Mouse (Mus musculus): ENCODE measurements around the gene Nfib. TPM values are rescaled to one million over a fixed set of nuclear protein-coding genes. Genes with fewer than 3 reads are reported as not detected.

Gene Nfib
- total and polyA plus RNA-seq, 3 experiments = not detected

GRCm38 (mm10) chr4:82692009-82692326, 13.6 kb downstream of the Nfib start:
- TF ChIP-seq CHD1 (IDR thresholded peaks at IDR 0.05; ENCODE audit: low read depth, low read length) = no peak
- no peak for TF ChIP-seq RCOR1 (IDR thresholded peaks at IDR 0.05; ENCODE audit: low read depth, low read length)
- no peak for TF ChIP-seq MXI1 (IDR thresholded peaks at IDR 0.05; ENCODE audit: low read depth, low read length)
- no peak for TF ChIP-seq POLR2AphosphoS2 (IDR thresholded peaks at IDR 0.05; ENCODE audit: low read length)
- no peak for TF ChIP-seq KAT2A (conservative IDR thresholded peaks at IDR 0.05; ENCODE audit: low read depth, low read length)
- no peak for TF ChIP-seq NELFE (IDR thresholded peaks at IDR 0.05; ENCODE audit: low read depth, low read length)
- TF ChIP-seq ELF1 (IDR thresholded peaks at IDR 0.05; ENCODE audit: low read depth, low read length) = no peak
- no peak for TF ChIP-seq ZNF384 (IDR thresholded peaks at IDR 0.05; ENCODE audit: low read depth, low read length)
- no peak for TF ChIP-seq HCFC1 (IDR thresholded peaks at IDR 0.05; ENCODE audit: low read depth, low read length)
- no peak for TF ChIP-seq RAD21 (IDR thresholded peaks at IDR 0.05; ENCODE audit: low read depth, low read length)
- TF ChIP-seq GABPA (IDR thresholded peaks at IDR 0.05; ENCODE audit: low read depth, low read length) = no peak
- no peak for TF ChIP-seq SMC3 (IDR thresholded peaks at IDR 0.05; ENCODE audit: low read depth, low read length)
- no peak for TF ChIP-seq SIN3A (IDR thresholded peaks at IDR 0.05; ENCODE audit: low read length)
- TF ChIP-seq ZMIZ1 (IDR thresholded peaks at IDR 0.05; ENCODE audit: low read depth, low read length) = no peak
- Histone ChIP-seq H3K27me3 (ENCODE audit: control insufficient read depth in 1 of 2, insufficient read depth in 2 of 2, low read length in 2 of 2) (no peaks in the 10 kb centered on the region), H3K9me3 (replicated peaks; ENCODE audit: insufficient read depth, low read length) (no peaks in the 10 kb centered on the region), H3K4me1 (ENCODE audit: control insufficient read depth in 1 of 2, insufficient read depth in 2 of 2, low read length in 2 of 2) (no peaks in the 10 kb centered on the region), H3K9ac (ENCODE audit: control insufficient read depth, low read depth, low read length, poor library complexity, severe bottlenecking) (no peak overlapping the region), H3K79me2 (ENCODE audit: control insufficient read depth, insufficient read depth, low read length, poor library complexity) (no peaks in the 10 kb centered on the region), H3K4me3 (ENCODE audit: control insufficient read depth in 1 of 2, insufficient read depth in 1 of 2, low read depth in 2 of 2, low read length in 2 of 2) (no peak overlapping the region), H3K27ac (ENCODE audit: control insufficient read depth, low read depth, low read length) (no peak overlapping the region), H3K36me3 (ENCODE audit: control insufficient read depth in 1 of 2, insufficient read depth in 2 of 2, low read length in 2 of 2) (no peaks in the 10 kb centered on the region)
- DNase-seq (ENCODE audit: low read depth, low spot score) = no peak

GRCm38 (mm10) chr4:82691126-82692008, 14.2 kb downstream of the Nfib start:
- H3K4me1 ChIP-seq (ENCODE audit: control insufficient read depth in 1 of 2, insufficient read depth in 2 of 2, low read length in 2 of 2) = no peaks in the 10 kb centered on the region
- no peak for DNase-seq (ENCODE audit: low read depth, low spot score)
- no peak overlapping the region for H3K4me3 ChIP-seq (ENCODE audit: control insufficient read depth in 1 of 2, insufficient read depth in 1 of 2, low read depth in 2 of 2, low read length in 2 of 2)
- no peaks in the 10 kb centered on the region for H3K27me3 ChIP-seq (ENCODE audit: control insufficient read depth in 1 of 2, insufficient read depth in 2 of 2, low read length in 2 of 2)
- TF ChIP-seq JUND (IDR thresholded peaks at IDR 0.05; ENCODE audit: low read depth, low read length) = no peak
- H3K36me3 ChIP-seq (ENCODE audit: control insufficient read depth in 1 of 2, insufficient read depth in 2 of 2, low read length in 2 of 2) = no peaks in the 10 kb centered on the region
- H3K27ac ChIP-seq (ENCODE audit: control insufficient read depth, low read depth, low read length) = no peak overlapping the region
- no peaks in the 10 kb centered on the region for H3K79me2 ChIP-seq (ENCODE audit: control insufficient read depth, insufficient read depth, low read length, poor library complexity)
- no peak overlapping the region for H3K9ac ChIP-seq (ENCODE audit: control insufficient read depth, low read depth, low read length, poor library complexity, severe bottlenecking)
- H3K9me3 ChIP-seq (replicated peaks; ENCODE audit: insufficient read depth, low read length) = no peaks in the 10 kb centered on the region

DNA sequence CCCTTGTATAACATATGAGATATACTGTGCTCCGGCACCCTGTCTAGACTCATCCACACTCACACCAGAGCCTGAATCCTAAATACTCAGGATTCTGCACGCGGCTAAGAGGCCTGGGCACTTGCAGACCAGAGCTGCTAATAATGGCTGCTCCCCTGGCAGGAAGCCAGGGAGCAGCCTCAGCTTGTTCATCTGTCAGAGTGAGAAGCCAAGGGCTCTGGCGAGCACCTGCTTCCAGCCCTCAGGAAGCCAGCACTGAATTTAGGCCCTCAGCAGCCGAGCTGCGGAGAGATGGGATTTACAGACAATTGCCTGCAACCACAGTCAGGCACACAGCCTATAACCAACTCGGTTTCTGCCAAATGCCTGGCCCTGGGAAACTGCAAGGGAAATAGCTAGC, 15.3 kb downstream of the Nfib start:
- H3K36me3 ChIP-seq (ENCODE audit: control insufficient read depth in 1 of 2, insufficient read depth in 2 of 2, low read length in 2 of 2) = no peaks in the 10 kb centered on the region
- no peak for TF ChIP-seq RCOR1 (IDR thresholded peaks at IDR 0.05; ENCODE audit: low read depth, low read length)
- TF ChIP-seq EP300 (IDR thresholded peaks at IDR 0.05; ENCODE audit: low read depth in 1 of 2, low read length in 2 of 2) = no peak
- TF ChIP-seq POLR2AphosphoS5 (IDR thresholded peaks at IDR 0.05; ENCODE audit: borderline replicate concordance, low read depth, low read length) = no peak
- TF ChIP-seq MYB (IDR thresholded peaks at IDR 0.05; ENCODE audit: low read depth, low read length) = no peak
- TF ChIP-seq ZKSCAN1 (IDR thresholded peaks at IDR 0.05; ENCODE audit: low read depth, low read length) = no peak
- no peak for TF ChIP-seq TBP (IDR thresholded peaks at IDR 0.05; ENCODE audit: low read depth, low read length)
- TF ChIP-seq NELFE (IDR thresholded peaks at IDR 0.05; ENCODE audit: low read depth, low read length) = no peak
- TF ChIP-seq MAFK (IDR thresholded peaks at IDR 0.05; ENCODE audit: borderline replicate concordance, low read depth, low read length) = no peak
- no peak for TF ChIP-seq RAD21 (IDR thresholded peaks at IDR 0.05; ENCODE audit: low read depth, low read length)
- TF ChIP-seq MEF2A (IDR thresholded peaks at IDR 0.05; ENCODE audit: extremely low read depth, insufficient replicate concordance, low read depth, low read length, poor library complexity, severe bottlenecking) = no peak
- no peak for TF ChIP-seq CTCF (IDR thresholded peaks at IDR 0.05 in 2 of 3, conservative IDR thresholded peaks at IDR 0.05 in 1 of 3; ENCODE audit: control insufficient read depth in 1 of 3, insufficient read depth in 1 of 3, low read depth in 2 of 3, low read length in 3 of 3, poor library complexity in 1 of 3, severe bottlenecking in 1 of 3)
- TF ChIP-seq POLR2AphosphoS2 (IDR thresholded peaks at IDR 0.05; ENCODE audit: low read length) = no peak
- TF ChIP-seq ETS1 (IDR thresholded peaks at IDR 0.05; ENCODE audit: low read depth, low read length) = no peak
- TF ChIP-seq CHD2 (IDR thresholded peaks at IDR 0.05; ENCODE audit: low read length) = no peak

More for the DNA sequence above, 15.3 kb downstream of the Nfib start:
- no peaks in the 10 kb centered on the region for H3K79me2 ChIP-seq (ENCODE audit: control insufficient read depth, insufficient read depth, low read length, poor library complexity)
- H3K9me3 ChIP-seq (replicated peaks; ENCODE audit: insufficient read depth, low read length) = no peaks in the 10 kb centered on the region
- no peak overlapping the region for H3K4me3 ChIP-seq (ENCODE audit: control insufficient read depth in 1 of 2, insufficient read depth in 1 of 2, low read depth in 2 of 2, low read length in 2 of 2)
- H3K9ac ChIP-seq (ENCODE audit: control insufficient read depth, low read depth, low read length, poor library complexity, severe bottlenecking) = no peak overlapping the region
- H3K27ac ChIP-seq (ENCODE audit: control insufficient read depth, low read depth, low read length) = no peak overlapping the region
- no peaks in the 10 kb centered on the region for H3K4me1 ChIP-seq (ENCODE audit: control insufficient read depth in 1 of 2, insufficient read depth in 2 of 2, low read length in 2 of 2)
- H3K27me3 ChIP-seq (ENCODE audit: control insufficient read depth in 1 of 2, insufficient read depth in 2 of 2, low read length in 2 of 2) = no peaks in the 10 kb centered on the region
- no peak for DNase-seq (ENCODE audit: low read depth, low spot score)
